ENCODE assay signal across 19 mouse cellular contexts in genomic region chr1:52484980-52485379, GRCm38 (mm10).
"Had no signal": no experiment of that assay in that cellular context is flagged by ENCODE, and none has a peak within 500 bp of the region (broad histone marks: within the 10 kb centered on the region; RNA-seq: fewer than 3 reads in every experiment).

No protein-coding gene starts in this region.

- H3K27me3 ChIP-seq: intestine, embryonic 15.5 days; kidney, embryonic 15.5 days; limb, embryonic 13.5 days; stomach, embryonic 15.5 days had no signal

- H3K27ac ChIP-seq: intestine, embryonic 15.5 days; kidney, embryonic 15.5 days; limb, embryonic 10.5 days; limb, embryonic 13.5 days; stomach, embryonic 15.5 days had no signal

- H3K4me2 ChIP-seq: intestine, embryonic 15.5 days; kidney, embryonic 15.5 days; limb, embryonic 13.5 days; lung, embryonic 14.5 days; midbrain, embryonic 11.5 days; stomach, embryonic 15.5 days had no signal

- H3K9ac ChIP-seq: intestine, embryonic 15.5 days; kidney, embryonic 15.5 days; limb, embryonic 13.5 days; lung, embryonic 14.5 days; stomach, embryonic 15.5 days had no signal

- ATAC-seq: hindbrain, embryonic 16.5 days; intestine, embryonic 15.5 days; lung, postnatal 0 days had no signal

- H3K4me1 ChIP-seq: intestine, embryonic 15.5 days; kidney, embryonic 15.5 days; limb, embryonic 10.5 days; stomach, embryonic 15.5 days had no signal

- DNase-seq: kidney, adult 11 months; kidney, adult 8-10 months; kidney, postnatal 10 days; kidney, postnatal 36 days; lung, embryonic 14.5 days; midbrain, embryonic 14.5 days; right cerebral cortex, adult 18-20 months; right cerebral cortex, postnatal 14 days; spleen, adult 18-20 months; thymus, adult 18-20 months; thymus, postnatal 36 days had no signal

- H3K9me3 ChIP-seq: intestine, embryonic 15.5 days; kidney, embryonic 15.5 days; limb, embryonic 10.5 days; limb, embryonic 13.5 days; stomach, embryonic 15.5 days had no signal

- H3K4me3 ChIP-seq: intestine, embryonic 15.5 days; kidney, embryonic 15.5 days; limb, embryonic 10.5 days; limb, embryonic 13.5 days; stomach, embryonic 15.5 days had no signal

- H3K36me3 ChIP-seq: limb, embryonic 10.5 days; stomach, embryonic 15.5 days had no signal
